Mouse (Mus musculus): ENCODE results near the gene Btn1a1.

Btn1a1 gene

DNA sequence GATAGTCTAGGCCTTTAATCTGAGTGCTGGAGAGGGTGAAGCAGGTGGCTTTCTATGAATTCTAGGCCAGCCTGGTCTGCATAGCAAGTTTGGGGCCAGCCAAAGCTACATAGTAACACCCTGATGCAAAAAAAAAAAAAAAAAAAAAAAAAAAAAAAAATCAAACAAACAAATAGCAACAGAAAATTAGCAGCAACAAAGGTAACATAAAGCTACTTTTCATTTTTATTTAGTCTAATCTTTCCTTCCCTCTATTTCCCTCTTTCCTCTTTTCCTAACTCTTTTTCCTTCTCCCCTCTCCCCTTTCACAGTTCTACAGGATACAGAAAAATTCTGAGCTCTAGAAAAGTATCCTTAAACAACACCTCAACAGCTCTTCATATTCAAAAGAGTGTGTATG is 3.0 kb downstream of the Btn1a1 start:
- H3K27me3 ChIP-seq (ENCODE audit: control insufficient read depth, insufficient read depth, low read length, poor library complexity, severe bottlenecking) = 0 out of 2 replicates have a peak, but pooled peaks cover 2% of the 10 kb centered on the region
- no peaks in the 10 kb centered on the region for H3K36me3 ChIP-seq (ENCODE audit: control insufficient read depth, insufficient read depth, low read length, poor library complexity, severe bottlenecking)
- DNase-seq (ENCODE audit: low read depth, low spot score) = no peak

DNA sequence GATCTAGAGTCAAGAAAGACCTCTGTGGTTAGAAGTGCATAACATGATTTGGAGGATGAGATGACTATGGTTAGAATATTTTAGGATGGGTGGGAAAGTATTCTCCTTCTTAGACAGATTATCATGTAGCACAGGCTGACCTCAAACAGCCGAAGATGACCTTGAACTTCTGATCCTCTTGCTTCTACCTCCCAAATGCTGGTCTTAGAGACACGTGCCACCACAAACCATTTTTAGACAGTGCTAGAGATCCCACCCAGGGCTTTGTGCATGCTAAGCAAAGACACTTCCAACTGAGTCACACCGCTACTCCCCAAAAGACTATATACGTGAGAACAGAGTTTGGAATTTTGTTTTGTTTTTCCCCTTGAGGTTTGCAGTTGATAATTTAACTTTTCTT is 3.6 kb downstream of the Btn1a1 start:
- Histone ChIP-seq H3K36me3 (ENCODE audit: control insufficient read depth, insufficient read depth, low read length, poor library complexity, severe bottlenecking) (no peaks in the 10 kb centered on the region), H3K27me3 (ENCODE audit: control insufficient read depth, insufficient read depth, low read length, poor library complexity, severe bottlenecking) (0 out of 2 replicates have a peak, but pooled peaks cover 2% of the 10 kb centered on the region)
- no peak for DNase-seq (ENCODE audit: low read depth, low spot score)

DNA sequence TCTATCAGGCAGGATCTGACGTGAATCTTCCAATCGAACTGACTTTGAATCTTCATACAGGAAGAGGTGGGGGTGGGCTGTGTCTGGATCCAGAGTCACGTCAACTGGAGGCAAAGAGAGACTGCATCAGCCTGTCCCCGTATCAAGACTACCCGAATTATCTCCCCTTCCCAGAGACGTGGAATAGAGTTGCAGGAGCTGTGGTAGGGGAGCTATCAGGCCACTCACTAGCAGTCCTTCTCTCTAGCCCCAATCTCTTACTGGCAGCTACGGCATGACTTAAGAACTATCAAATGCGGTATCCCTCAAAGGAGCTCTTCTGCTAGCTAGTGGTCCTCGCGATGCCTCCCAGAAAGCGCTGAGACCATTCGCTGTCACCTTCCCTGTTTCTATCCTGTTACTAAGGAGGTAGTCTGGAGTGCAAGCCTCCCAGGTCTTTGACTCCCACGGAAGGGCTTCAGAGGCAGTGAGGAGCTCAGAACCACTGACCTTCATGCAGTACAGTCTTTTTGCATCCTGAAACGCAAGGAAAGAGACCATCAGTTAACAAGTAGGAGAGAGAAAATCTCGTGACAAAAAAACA is 6.3 kb downstream of the Btn1a1 start:
- DNase-seq (ENCODE audit: low read depth, low spot score) = no peak
- Histone ChIP-seq H3K36me3 (ENCODE audit: control insufficient read depth, insufficient read depth, low read length, poor library complexity, severe bottlenecking) (no peaks in the 10 kb centered on the region), H3K27me3 (ENCODE audit: control insufficient read depth, insufficient read depth, low read length, poor library complexity, severe bottlenecking) (0 out of 2 replicates have a peak, but pooled peaks cover 2% of the 10 kb centered on the region)

DNA sequence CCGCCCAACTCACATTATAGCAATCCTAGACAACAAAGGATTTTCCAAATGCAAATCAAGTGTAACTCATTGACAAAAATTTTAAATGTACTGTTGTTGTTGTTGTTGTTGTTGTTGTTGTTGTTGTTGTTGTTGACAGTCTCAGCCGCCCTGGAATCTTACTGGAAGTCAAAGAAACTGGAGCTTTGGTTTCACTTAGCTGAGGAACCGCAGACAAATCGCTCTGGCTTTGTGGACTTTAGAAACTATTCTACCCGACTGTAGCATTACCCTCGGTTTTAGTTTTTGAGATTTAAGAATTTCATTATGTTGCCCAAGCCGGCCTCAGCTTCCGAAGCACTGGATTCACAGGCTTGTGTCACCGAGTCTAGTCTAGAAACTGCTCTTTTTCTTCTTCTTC is 11.8 kb downstream of the Btn1a1 start:
- peak; percentile 35 for DNase-seq (ENCODE audit: low read depth, low spot score)
- no peaks in the 10 kb centered on the region for H3K36me3 ChIP-seq (ENCODE audit: control insufficient read depth, insufficient read depth, low read length, poor library complexity, severe bottlenecking)
- no peaks in the 10 kb centered on the region for H3K27me3 ChIP-seq (ENCODE audit: control insufficient read depth, insufficient read depth, low read length, poor library complexity, severe bottlenecking)

DNA sequence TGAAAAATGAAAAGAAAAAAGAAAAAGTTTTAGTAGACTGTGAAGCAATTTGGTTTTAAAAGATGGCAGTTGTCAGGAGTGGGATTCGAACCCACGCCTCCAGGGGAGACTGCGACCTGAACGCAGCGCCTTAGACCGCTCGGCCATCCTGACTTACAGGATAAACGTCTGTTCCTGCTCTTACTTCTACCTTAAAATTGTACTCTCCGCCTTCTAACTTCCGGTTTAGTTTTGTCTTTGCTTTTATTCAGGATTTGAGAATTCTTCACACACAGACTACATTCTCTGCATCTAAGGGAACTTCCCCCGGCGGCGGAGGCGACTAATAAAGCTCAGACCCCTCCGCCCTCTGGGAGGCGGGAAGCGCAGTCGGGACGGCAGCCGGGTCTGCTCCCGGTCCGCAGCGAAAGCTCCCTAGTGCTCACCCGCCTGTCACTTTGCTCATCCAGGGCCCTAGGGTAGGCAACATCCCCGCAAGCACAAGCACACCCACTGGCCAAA is 12.3 kb downstream of the Btn1a1 start:
- no peaks in the 10 kb centered on the region for H3K36me3 ChIP-seq (ENCODE audit: control insufficient read depth, insufficient read depth, low read length, poor library complexity, severe bottlenecking)
- no peaks in the 10 kb centered on the region for H3K27me3 ChIP-seq (ENCODE audit: control insufficient read depth, insufficient read depth, low read length, poor library complexity, severe bottlenecking)
- peak; percentile 90 for DNase-seq (ENCODE audit: low read depth, low spot score)

DNA sequence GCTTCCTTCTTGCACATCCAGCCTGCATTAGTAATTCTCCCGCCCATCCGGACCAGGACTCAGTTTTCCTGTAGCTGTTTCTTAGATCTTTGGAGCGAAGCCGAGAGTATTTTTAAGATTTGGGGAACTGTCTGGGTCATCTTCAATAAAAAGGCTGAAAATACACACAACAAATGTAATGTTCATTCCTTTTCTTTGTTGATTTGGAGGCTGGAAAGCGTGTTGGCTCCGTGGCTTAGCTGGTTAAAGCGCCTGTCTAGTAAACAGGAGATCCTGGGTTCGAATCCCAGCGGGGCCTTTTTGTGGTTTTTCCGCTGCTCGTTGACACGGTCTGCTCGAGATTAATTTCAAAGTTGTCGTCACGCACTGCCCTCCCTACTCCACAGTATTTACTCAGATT is 15.3 kb downstream of the Btn1a1 start:
- H3K36me3 ChIP-seq (ENCODE audit: control insufficient read depth, insufficient read depth, low read length, poor library complexity, severe bottlenecking) = no peaks in the 10 kb centered on the region
- peak; percentile 82 for DNase-seq (ENCODE audit: low read depth, low spot score)
- no peaks in the 10 kb centered on the region for H3K27me3 ChIP-seq (ENCODE audit: control insufficient read depth, insufficient read depth, low read length, poor library complexity, severe bottlenecking)

DNA sequence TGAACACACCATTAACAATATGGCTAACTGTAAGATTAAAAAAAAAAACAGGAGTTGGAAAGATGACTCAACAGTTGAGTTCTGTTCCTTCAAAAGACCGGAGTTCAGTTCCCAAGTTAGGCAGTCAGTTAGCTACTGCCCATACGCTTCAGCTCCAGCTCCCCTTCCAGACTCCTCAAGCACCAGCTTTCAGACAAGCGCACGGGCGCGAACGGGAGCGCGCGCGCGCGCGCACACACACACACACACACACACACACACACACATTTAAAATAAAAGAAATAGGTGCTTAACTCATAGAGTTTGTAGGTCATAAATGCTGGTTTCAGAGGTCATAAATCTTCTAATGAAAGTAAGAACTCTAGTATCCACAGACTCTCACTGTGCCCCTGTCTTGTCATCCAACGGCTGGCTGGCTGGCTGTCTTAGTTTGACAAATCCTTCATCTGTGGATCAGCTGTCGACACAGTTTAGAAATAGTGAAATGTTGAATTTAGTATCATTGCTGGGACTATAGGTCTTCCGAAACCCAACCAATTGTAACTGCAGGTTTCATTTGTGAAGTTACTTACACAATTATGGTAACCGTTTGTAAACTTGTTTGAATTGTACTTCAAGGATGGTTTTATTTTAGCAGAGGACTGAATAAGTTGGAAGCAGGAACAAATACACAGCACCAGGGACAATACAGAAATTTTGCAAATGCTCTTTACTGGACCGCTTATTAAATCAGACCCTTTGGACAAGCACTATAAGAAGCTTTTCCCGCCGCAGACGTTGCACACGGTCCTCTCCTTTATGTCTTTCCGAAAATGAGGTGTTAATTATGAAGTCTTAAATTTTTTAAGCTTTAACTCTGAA is 16.2 kb downstream of the Btn1a1 start:
- Histone ChIP-seq H3K36me3 (ENCODE audit: control insufficient read depth, insufficient read depth, low read length, poor library complexity, severe bottlenecking) (no peaks in the 10 kb centered on the region), H3K27me3 (ENCODE audit: control insufficient read depth, insufficient read depth, low read length, poor library complexity, severe bottlenecking) (no peaks in the 10 kb centered on the region)
- DNase-seq (ENCODE audit: low read depth, low spot score) = peak; percentile 55

DNA sequence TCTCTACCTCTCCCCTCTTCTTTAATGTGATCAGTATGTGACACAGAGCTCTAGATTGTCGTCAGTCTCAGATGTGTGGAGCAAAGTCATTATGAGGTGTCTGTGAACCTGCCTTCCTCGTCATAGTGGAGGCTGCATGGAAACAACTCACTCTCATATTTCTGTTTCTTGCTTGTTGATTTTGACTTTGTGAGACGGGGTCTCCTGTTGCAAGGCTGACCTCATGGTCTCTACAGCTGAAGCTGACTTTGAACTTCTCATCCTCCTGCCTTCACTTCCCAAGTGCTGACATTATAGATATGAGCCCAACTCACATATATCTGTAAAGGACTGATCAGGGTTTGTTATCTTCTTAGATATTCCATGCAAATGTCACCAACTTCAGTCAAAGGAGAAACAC is 16.9 kb downstream of the Btn1a1 start:
- H3K36me3 ChIP-seq (ENCODE audit: control insufficient read depth, insufficient read depth, low read length, poor library complexity, severe bottlenecking) = no peaks in the 10 kb centered on the region
- no peak for DNase-seq (ENCODE audit: low read depth, low spot score)
- H3K27me3 ChIP-seq (ENCODE audit: control insufficient read depth, insufficient read depth, low read length, poor library complexity, severe bottlenecking) = no peaks in the 10 kb centered on the region

DNA sequence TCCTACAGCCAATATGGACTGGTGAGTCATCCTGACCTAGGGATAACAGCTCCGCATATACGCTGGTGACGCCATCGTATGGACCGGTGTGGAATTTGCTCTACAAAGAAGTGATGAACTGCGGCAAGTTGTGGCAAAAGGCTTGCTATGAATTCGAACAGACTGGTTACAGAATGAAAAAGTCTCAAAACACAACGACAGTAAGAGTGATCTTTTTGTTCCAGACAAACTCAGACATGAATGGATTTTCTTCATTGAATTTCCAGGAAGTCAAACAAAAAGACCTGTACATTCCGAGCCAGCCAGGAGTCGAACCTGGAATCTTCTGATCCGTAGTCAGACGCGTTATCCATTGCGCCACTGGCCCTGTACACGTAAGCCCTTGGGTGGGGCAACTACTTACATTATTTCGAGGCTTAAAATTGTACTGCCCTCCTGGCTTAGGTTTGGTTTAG is 19.2 kb downstream of the Btn1a1 start:
- peak; percentile 90 for DNase-seq (ENCODE audit: low read depth, low spot score)
- H3K27me3 ChIP-seq (ENCODE audit: control insufficient read depth, insufficient read depth, low read length, poor library complexity, severe bottlenecking) = no peaks in the 10 kb centered on the region; the same call in 1 of the 2 replicates
- no peaks in the 10 kb centered on the region for H3K36me3 ChIP-seq (ENCODE audit: control insufficient read depth, insufficient read depth, low read length, poor library complexity, severe bottlenecking)

DNA sequence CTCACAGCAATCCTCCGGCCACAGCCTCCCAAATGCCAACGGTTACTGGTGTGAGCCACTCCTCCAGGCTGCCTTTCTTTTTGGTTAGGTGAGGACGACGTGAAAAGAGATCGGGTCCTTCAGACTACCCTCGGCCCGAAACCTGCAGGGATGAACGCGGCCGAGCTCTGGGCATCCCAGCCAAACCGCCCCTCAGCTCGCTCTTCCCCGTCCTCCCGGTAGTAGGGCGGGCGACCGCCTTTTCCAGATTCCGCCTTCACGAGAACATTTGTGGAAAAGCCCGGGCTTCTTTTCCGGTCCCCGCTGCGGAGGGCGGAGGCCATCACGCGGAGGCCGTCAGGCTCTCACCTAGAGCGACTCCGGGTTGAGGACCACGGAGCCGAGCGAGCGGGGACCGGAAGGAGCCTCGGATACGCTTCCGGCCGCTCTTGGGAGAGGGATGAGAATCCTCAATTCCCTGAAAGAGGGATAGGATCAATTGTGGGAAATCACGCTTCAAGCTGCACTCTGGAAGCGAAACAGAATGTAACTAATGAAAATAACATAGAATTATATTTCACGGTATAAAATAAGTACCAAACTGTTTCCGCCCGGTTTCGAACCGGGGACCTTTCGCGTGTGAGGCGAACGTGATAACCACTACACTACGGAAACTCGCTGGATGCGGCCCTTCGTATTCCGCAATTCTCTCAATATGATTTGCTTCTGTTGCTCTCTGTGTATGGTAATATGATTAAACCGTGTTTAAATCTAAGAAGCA is 20.0 kb downstream of the Btn1a1 start:
- Histone ChIP-seq H3K27me3 (ENCODE audit: control insufficient read depth, insufficient read depth, low read length, poor library complexity, severe bottlenecking) (no peaks in the 10 kb centered on the region; the same call in 1 of the 2 replicates), H3K36me3 (ENCODE audit: control insufficient read depth, insufficient read depth, low read length, poor library complexity, severe bottlenecking) (no peaks in the 10 kb centered on the region)
- peak; percentile 95 for DNase-seq (ENCODE audit: low read depth, low spot score)

DNA sequence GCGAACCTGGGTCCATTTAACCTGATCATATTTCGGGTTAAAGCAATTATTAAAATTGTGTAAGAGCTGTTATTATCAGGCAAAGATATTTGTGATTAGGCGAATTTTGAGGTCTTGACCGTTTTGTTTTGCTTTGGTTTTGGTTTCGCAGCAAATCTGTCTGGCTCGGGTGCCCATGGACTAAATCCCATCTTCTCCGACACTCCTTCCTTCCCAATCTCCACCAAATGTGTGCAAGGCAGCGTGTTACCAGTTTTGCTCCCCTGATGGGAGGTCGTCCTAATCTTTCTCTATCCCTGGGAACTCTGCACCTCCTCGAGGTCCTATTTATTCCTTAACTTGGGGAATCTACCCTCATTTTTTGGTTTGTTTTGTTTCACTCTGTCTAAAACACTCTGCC is 20.5 kb downstream of the Btn1a1 start:
- no peaks in the 10 kb centered on the region; the same call in 1 of the 2 replicates for H3K27me3 ChIP-seq (ENCODE audit: control insufficient read depth, insufficient read depth, low read length, poor library complexity, severe bottlenecking)
- no peaks in the 10 kb centered on the region for H3K36me3 ChIP-seq (ENCODE audit: control insufficient read depth, insufficient read depth, low read length, poor library complexity, severe bottlenecking)
- no peak for DNase-seq (ENCODE audit: low read depth, low spot score)

DNA sequence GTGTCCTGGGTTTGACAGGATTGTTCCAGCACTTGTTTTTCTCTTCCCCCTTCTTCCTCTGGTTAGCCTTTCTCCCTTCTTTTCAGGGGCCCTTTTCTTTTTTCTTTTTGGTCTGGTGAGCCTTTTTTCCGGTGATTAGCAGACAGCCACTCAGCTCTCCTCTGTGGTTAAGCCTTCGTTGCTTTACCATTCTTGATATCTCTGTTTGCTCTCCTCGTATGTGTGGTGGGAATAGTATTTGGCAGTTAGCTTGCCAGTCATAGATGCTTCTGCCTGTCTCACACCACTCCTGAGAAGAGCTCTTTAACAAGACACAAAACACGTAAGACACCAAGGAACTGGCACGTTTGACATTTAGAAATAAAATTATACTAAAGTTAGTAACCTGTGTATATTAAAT is 21.2 kb downstream of the Btn1a1 start:
- Histone ChIP-seq H3K27me3 (ENCODE audit: control insufficient read depth, insufficient read depth, low read length, poor library complexity, severe bottlenecking) (no peaks in the 10 kb centered on the region; the same call in 1 of the 2 replicates), H3K36me3 (ENCODE audit: control insufficient read depth, insufficient read depth, low read length, poor library complexity, severe bottlenecking) (no peaks in the 10 kb centered on the region)
- no peak for DNase-seq (ENCODE audit: low read depth, low spot score)

DNA sequence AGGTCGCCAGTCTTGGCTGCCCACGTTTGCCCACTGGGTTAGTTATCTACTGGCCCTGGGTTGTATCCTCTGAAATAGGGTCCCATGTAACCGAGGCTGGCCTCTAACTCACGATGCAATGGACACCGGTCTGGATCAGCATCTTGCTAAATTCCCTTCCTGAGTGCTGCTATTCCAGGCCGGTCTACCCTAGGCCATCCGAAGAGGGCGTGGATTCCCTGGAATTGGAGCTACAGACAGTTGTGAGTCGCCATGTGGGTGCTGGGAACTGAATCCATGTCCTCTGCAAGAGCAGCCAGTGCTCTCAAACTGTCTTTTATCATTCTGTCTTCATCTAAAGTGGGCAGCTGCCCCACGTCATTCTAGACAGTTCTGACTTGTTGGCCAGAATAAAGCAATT is 25.8 kb downstream of the Btn1a1 start:
- no peak for DNase-seq (ENCODE audit: low read depth, low spot score)
- no peaks in the 10 kb centered on the region; the same call in 1 of the 2 replicates for H3K27me3 ChIP-seq (ENCODE audit: control insufficient read depth, insufficient read depth, low read length, poor library complexity, severe bottlenecking)
- no peaks in the 10 kb centered on the region for H3K36me3 ChIP-seq (ENCODE audit: control insufficient read depth, insufficient read depth, low read length, poor library complexity, severe bottlenecking)

DNA sequence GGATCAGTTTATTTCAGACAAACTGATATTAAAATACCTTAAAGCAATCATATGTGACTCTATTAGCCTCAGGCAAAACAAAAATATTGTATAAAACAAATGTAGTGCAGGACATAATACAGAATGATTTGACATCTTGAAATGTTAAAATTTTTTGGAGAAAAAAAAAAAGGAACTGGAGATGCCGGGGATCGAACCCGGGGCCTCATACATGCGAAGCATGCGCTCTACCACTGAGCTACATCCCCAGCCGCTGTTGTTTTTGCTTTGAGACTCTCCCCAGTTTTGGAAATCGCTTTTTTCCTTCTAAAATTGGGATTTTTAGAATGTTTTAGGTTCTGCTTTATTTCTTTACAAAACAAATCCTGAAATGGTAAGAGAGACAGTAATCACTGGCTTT is 27.2 kb downstream of the Btn1a1 start:
- DNase-seq (ENCODE audit: low read depth, low spot score) = peak; percentile 65
- H3K36me3 ChIP-seq (ENCODE audit: control insufficient read depth, insufficient read depth, low read length, poor library complexity, severe bottlenecking) = no peaks in the 10 kb centered on the region
- H3K27me3 ChIP-seq (ENCODE audit: control insufficient read depth, insufficient read depth, low read length, poor library complexity, severe bottlenecking) = no peaks in the 10 kb centered on the region; the same call in 1 of the 2 replicates

Data from splenic B cell, adult 2 months (primary cell).